In genomic region chr14:76651096-76651495, GRCm38 (mm10) we compare ENCODE assay signal across 21 mouse cellular contexts.
A peak's percentile ranks its signal among the peaks of the same experiment; 100 is the strongest.
DNase-seq lines count a peak whose midpoint lies in the region; TF ChIP-seq lines count a peak whose summit lies in the region.
"Had no signal": no experiment of that assay in that cellular context is flagged by ENCODE, and none has a peak within 500 bp of the region (broad histone marks: within the 10 kb centered on the region; RNA-seq: fewer than 3 reads in every experiment).

No protein-coding gene starts in this region.

- DNase-seq in left cerebral cortex, adult 2 months (ENCODE audit: extremely low spot score in 1 of 2, low spot score in 2 of 2): peak; percentile 20 to 29
- no peak for DNase-seq in left cerebral cortex, postnatal 10 days (ENCODE audit: extremely low spot score in 1 of 2, low spot score in 2 of 2)
- peak; percentile 84 for DNase-seq in brain, adult 2 months (ENCODE audit: low read depth, low spot score)
- peak; percentile 47 to 67 for DNase-seq in left cerebral cortex, adult 9 months (ENCODE audit: low spot score in 2 of 2)
- peak; percentile 47 to 74 for DNase-seq in right cerebral cortex, postnatal 36 days (ENCODE audit: low spot score in 2 of 2)
- no peak for DNase-seq in retina, postnatal 1 day
- no peak for DNase-seq in ovary, postnatal 14 days (ENCODE audit: low spot score)
- DNase-seq: adrenal gland, adult 2 months; adrenal gland, postnatal 25 days; cerebellum, adult 11 months; cerebellum, adult 8-10 months; cerebellum, postnatal 14 days; embryo, embryonic 11 days; gastrocnemius, postnatal 36 days; heart, adult 11 months; heart, postnatal 36 days had no signal

- TF ChIP-seq CTCF in left cerebral cortex, adult 2 months (IDR thresholded peaks at IDR 0.05): no peak

- intact Hi-C loops in left cerebral cortex, adult 2 months (cut with DNase I): loop anchor here (2.0 kb wide), 1 partner anchor 40 kb away; no protein-coding TSS in a partner anchor
- intact Hi-C loops in left cerebral cortex, postnatal 10 days (cut with DNase I): no loop called here

- no peak overlapping the region for H3K4me3 ChIP-seq in left cerebral cortex, adult 2 months
- H3K4me3 ChIP-seq: embryonic facial prominence, embryonic 15.5 days; erythroblast, embryonic 14.5 days; forebrain, embryonic 10.5 days; heart, embryonic 13.5 days; hindbrain, embryonic 15.5 days had no signal

- H3K27ac ChIP-seq in left cerebral cortex, adult 2 months: no peak overlapping the region
- H3K27ac ChIP-seq: embryonic facial prominence, embryonic 15.5 days; forebrain, embryonic 10.5 days; heart, embryonic 13.5 days; hindbrain, embryonic 15.5 days had no signal

Comparison
In these comparisons a context has a peak if more than half of its experiments do, and no peak if none do; other contexts are left out.
1. DNase-seq: peak in left cerebral cortex, adult 2 months (2 of 2), brain, adult 2 months (single experiment), left cerebral cortex, adult 9 months (2 of 2) and right cerebral cortex, postnatal 36 days (2 of 2); none in left cerebral cortex, postnatal 10 days (0 of 2), retina, postnatal 1 day (single experiment) and ovary, postnatal 14 days (single experiment).